Mouse (Mus musculus) T-helper 1 cell (primary cell): ENCODE results near the gene Ahnak.
"Not testable (repeated sequence)": the region's sequence is repeated elsewhere in the genome, so short reads cannot be mapped to it uniquely, and the experiment has no call there.

ENCODE experiments used
- in situ Hi-C: fragments of 300-600 bp; cut with MboI, MseI; formaldehyde crosslinking; loops from one replicate; pipeline ENCODE4 v1.15.1; 2025; ENCODE audit warnings: high pct_unique_total_duplicates

Ahnak gene

GRCm38 (mm10) chr19:8992769-8993624, 3.9 kb downstream of the Ahnak start:
- in situ Hi-C loops = loop anchor here (5.0 kb wide), 1 partner anchor 59 kb away; no protein-coding TSS in a partner anchor

DNA sequence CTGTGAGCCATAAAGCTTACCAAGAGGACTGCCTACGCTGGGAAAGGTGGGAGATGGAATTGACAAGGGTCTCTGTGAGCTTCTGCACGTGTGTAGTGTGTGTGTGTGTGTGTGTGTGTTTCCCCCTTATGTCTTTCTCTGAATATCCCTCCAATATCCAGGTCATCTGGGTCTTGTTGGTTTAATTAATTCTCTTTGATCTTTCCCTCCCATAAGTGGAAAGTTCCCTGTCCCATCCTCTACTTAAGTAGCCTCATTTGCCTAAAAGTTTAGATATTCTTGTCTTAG, 4.5 kb downstream of the Ahnak start:
- in situ Hi-C loops = loop anchor here (5.0 kb wide), 1 partner anchor 59 kb away; no protein-coding TSS in a partner anchor

GRCm38 (mm10) chr19:8994813-8995607, 5.9 kb downstream of the Ahnak start:
- in situ Hi-C loops = loop anchor here (5.0 kb wide), 1 partner anchor 57 kb away; no protein-coding TSS in a partner anchor

GRCm38 (mm10) chr19:8996601-8997000, 7.5 kb downstream of the Ahnak start:
- in situ Hi-C loops = no loop called here

DNA sequence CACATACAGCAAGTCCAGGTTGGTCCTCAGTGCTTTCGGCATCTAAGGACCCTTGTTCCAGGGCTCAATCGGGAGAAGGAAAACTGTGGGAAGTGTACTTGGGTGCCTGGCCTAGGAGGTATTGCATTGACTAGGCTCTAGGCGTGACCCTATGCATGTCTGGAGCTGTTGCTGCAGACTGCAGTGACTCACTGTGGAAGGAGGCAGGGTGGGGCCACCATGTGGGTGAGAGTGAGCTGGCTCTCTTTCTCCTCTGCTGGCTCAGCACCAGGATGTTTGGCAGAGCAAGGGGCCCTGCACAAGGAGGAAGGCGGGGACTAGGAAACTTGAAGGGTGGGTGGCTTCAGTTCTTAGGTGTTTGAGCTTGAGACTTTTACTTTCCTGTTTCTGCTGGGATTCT, 8.5 kb downstream of the Ahnak start:
- in situ Hi-C loops = no loop called here

GRCm38 (mm10) chr19:8998546-8998945, 9.5 kb downstream of the Ahnak start:
- in situ Hi-C loops = no loop called here

DNA sequence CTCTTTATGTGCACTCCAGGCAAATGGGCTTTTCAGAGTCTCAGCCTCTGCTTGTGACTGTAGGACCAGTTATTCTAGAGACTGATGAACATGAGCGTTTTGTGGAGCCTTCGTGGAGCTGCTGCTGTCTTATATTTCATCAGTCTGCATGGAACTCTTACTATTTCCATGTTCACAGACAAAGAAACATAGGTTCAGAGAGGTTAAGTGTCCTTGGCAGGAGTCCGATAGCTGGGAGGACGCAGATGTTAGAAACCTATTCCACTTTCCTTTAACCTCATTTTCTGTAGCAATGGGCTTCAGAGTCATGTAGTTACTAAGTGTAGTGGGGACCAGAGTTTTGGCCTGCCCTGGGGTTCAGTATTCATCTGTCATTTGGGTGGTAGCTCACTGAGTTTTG, 10.1 kb downstream of the Ahnak start:
- in situ Hi-C loops = no loop called here

- in situ Hi-C loops = not testable (repeated sequence)
Measured at GRCm38 (mm10) chr19:9006915-9007314, 17.8 kb downstream of the Ahnak start.

- in situ Hi-C loops = no loop called here
Measured at GRCm38 (mm10) chr19:9019298-9019697, 30.2 kb downstream of the Ahnak start.

DNA sequence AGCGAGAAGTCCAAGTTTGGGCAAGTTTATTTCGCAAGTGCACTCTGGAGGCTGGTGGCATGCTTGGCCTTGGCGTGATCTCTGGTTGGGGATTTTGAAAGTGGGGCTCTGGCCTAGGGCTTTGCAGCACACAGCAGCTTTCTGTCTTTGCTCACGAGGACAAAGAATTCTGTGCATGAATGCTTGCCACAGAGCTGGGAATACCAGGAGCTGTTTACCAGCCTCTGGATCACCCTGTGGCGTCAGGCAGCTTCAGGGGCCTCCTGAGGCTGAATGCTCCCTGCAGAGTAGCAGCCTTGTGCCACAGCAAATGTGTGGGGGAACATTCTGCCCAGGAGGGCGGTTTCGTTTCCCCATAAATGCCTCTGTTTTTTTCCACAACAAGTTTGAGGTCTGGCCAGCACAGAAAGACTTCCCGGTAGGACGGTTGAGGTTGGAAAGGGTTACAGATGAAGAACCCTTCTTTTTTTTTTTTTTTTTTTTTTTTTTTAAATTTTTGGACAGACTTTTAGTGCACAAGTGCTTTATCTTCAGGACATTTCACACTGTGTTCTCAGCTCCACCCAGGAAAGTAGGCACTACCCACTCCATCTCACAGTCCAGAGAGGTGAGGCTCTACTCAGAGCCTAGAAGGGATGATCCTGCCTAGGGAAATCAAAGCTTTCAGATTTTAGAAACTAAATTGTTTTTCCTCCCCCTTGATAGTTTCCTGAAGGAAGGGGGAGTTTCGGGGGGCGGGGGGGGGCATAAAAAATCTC, 34.1 kb downstream of the Ahnak start:
- in situ Hi-C loops = no loop called here

DNA sequence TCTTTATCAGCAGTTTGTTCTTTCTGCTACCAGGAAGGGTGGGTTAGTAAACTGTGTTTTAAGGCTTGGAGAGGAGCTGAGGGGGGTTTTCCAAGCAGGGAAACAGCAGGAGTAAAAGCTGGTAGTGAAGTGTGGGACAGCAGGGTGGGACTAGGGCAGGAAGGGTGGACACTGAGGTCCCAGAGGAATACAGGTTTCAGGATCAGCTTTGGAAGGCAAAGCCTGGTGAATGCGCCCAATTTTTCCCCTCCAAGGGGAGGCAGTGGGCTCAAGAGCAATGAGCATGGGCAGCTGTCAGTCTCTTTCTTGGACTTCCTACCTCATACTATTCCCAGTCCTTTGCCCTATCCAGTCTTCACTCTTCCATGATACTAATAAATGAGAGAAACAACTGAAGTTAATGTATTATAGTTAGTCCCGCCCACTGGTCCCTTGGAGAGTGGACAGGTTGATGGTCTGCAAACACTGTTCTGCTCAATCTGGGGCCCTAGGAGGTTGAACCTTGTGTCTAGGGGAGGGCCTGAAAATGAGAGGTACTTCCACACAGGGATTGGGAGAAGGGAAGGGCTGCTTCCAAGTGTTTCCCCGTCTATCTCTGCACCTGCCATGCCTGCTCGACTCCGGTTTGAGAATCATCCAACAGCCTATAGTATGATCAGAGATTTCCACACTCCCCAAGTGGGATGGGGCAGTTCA, 36.6 kb downstream of the Ahnak start:
- in situ Hi-C loops = no loop called here

GRCm38 (mm10) chr19:9026634-9027033, 37.5 kb downstream of the Ahnak start:
- in situ Hi-C loops = no loop called here

- in situ Hi-C loops = no loop called here
Measured at GRCm38 (mm10) chr19:9027795-9028194, 38.7 kb downstream of the Ahnak start.

DNA sequence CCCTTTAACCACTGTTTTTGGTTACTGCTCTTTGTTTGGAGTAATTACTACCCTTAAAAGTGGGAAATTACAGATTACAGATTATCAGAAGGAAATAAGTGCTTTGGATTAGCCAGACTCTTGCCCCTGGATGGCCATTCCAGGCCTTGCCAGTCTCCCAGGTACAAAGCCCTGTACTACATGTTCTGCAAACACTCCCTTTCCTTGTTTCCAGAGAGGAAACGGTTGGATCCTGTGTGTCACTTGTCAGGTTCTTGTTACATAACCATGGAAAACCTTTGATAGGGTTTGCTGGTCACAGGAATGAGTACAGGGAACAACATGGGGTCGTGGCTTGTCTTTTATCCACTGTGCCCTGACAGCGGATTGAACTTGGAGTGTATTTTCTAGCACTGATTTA, 39.3 kb downstream of the Ahnak start:
- in situ Hi-C loops = no loop called here

DNA sequence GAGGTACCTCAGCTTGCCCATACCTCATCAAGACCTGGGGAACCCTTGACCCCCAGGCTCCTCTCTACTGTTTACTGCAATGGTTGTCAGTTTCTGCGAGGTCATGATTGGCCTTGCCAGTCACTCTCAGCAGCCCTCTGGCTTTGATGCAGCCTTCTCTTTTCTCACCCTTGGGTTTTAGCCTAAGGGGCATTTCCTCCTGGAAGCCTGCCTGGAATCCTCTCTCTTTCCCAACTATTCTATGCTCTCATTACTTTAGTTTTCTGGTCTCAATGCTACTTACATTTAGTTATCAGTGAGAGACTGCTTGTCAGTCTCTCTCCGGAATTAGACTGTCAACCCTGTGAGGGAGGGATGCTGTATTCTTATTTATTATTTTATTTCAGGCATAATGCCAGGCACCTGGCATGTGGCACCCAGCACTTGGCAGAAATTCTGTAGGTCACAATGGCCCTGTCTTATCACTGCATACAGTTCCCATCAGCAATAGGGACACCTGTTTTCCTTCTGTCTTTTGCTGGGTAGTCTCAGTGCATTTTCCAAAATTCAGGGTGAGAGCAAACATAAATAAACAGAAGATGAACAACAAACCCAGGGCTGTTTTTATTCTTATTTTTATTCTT, 40.7 kb downstream of the Ahnak start:
- in situ Hi-C loops = no loop called here

DNA sequence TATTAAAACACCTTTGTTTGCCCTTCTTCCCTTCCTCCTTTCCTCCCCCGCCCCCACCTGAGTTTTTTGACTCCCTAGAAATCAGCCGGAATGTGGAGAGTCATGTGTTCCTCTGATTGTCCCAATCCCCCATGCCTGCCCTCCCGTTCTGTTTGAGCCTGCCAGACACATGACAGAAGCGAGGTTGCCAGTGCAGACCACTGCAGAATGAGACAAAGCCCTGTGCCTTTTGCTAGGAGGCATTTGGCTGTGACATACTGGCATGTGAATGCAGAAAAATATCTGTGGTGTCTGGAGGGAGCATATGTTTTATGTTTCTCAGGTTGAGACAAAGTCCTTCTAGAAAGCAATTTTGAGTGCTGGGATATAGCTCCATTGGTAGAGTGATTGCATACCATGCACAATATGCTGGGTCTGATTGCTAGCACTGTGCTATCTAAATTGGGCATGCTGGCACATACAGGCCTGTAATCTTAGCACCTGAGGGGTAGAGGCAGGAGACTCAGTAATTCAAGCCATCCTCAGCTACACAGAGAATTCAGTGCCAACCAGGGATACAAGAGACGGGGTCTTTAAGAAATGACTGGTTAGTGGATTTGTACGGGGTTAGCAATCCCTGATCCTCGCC, 43.5 kb downstream of the Ahnak start:
- in situ Hi-C loops = no loop called here

DNA sequence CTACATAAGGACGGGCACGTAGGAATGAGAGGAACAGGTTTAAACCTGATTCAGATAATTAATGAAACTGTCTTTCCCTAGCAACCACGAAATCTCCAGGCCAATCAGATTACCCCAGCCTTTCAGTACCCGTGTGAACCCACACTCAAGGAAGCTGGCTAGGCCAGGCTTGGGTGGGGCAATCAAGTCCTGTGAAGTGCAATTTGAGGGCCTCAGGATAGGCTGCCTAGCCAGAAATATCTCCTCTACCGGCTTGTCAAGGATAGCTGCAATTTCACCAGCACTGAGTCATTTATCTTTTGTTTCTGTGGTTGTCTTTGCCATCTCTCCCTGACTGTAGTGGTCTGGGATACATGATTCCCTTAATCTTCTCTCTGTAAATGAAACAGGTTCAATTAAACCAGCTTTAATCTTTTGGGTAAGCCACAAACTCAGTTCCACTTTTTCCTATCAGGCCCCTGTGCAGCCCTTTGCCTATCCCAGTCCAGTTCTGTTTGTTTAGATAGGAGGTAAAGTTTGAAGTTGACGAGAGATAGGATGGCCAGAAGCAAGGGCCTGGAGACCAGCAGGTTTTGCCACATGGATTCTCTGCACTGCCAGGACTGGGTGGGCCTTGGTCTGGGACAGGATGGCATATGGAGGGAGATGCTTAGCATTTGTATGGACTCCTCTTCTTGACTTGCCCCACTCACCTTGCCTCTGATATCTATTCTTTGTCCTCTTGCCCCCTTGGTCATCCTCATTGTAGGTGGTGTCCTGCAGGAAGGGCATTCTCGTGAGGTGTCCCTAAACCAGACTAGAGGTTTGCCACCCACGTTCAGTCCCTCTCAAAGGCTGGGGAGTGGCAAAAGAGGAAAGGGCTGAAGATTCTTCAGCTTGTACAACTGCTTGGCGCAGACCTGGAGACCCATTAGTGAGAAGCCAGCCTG, 44.6 kb downstream of the Ahnak start:
- in situ Hi-C loops = no loop called here

DNA sequence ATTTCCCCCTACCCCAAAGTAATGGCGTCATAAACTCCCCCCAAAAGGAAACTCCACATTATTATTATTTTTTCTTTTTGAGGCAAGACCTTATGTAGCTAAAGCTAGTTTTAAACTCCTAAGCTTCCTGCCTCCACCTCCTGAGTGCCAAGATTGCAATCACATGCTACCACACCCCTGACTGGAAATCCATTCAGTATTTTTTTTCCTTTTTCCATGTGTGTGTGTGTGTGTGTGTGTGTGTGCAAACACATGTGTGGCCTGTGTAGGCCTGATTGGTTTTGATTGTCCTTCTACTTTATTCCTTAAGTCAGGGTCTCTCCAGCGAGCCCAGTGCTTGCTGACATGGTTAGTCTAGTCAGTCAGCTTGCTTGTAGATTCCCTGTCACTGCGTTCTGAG, 45.4 kb downstream of the Ahnak start:
- in situ Hi-C loops = no loop called here

GRCm38 (mm10) chr19:9035101-9035500, 46.0 kb downstream of the Ahnak start:
- in situ Hi-C loops = no loop called here

DNA sequence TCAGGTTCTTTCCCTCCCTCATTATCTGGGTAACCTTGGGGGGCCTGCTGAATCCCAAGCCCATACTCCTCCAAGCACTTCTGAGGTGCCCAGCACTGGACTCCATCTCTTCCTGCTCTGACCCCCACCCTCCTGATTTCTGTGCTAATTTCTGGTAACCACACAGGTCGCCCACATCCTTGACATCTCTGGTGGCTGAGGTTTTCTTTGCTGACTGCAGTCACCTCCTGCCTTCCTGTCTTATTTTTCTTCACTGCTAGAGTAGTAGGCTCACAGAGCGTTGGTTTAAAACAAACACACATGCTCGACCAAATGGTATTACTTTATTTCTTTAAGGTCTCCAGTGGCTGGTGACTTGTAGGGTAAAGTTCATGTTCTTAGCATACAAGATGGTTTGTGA, 49.1 kb downstream of the Ahnak start:
- in situ Hi-C loops = no loop called here
